Mouse (Mus musculus) inflammation-experienced regulatory T-cells, adult 6 months (primary cell): ENCODE data around the gene Zfp526. TPM values are rescaled to one million over a fixed set of nuclear protein-coding genes. Genes with fewer than 3 reads are reported as not detected.

Experiments
- ATAC-seq: one replicate; pipeline ENCODE4 v1.8.0; 2017
- polyA plus RNA-seq, 3 experiments: library from polyadenylated mRNA; unstranded; fragments of 100-300 nt; shearing (Covaris generic); gene quantifications; one replicate each; pipeline ENCODE4 v1.2.1; 2017

Zfp526 gene
- polyA plus RNA-seq, result 1 to 10 TPM; 2.2 to 4.0 (median 2.5) TPM

- peak; percentile 75 for ATAC-seq
Observed at GRCm38 (mm10) chr7:25221102-25221883, at the start of gene Zfp526. Zfp526 (plus strand) TSS chr7:25221425.

- ATAC-seq, result no peak
Observed at GRCm38 (mm10) chr7:25172669-25173068, 48.6 kb upstream of the Zfp526 start.

- no peak for ATAC-seq
Observed at GRCm38 (mm10) chr7:25174343-25174742, 46.9 kb upstream of the Zfp526 start.

- ATAC-seq, result no peak
Observed at GRCm38 (mm10) chr7:25178317-25178716, 42.9 kb upstream of the Zfp526 start.

GRCm38 (mm10) chr7:25178787-25179605 is 42.2 kb upstream of the Zfp526 start:
- no peak for ATAC-seq

- peak; percentile 60 for ATAC-seq
Observed at GRCm38 (mm10) chr7:25179606-25180161, 41.5 kb upstream of the Zfp526 start, which contains the start of gene Pou2f2. Pou2f2 (minus strand) TSS chr7:25179726.

GRCm38 (mm10) chr7:25180512-25180911 is 40.7 kb upstream of the Zfp526 start:
- ATAC-seq, result peak; percentile 16

GRCm38 (mm10) chr7:25181331-25181790 is 39.9 kb upstream of the Zfp526 start:
- ATAC-seq, result peak; percentile 30

- ATAC-seq, result no peak
Observed at GRCm38 (mm10) chr7:25181814-25182213, 39.4 kb upstream of the Zfp526 start.

- ATAC-seq, result no peak
Observed at GRCm38 (mm10) chr7:25184091-25184490, 37.1 kb upstream of the Zfp526 start.

GRCm38 (mm10) chr7:25187662-25188650 is 33.3 kb upstream of the Zfp526 start:
- peak; percentile 52 for ATAC-seq

- ATAC-seq, result no peak
Observed at GRCm38 (mm10) chr7:25190806-25191205, 30.4 kb upstream of the Zfp526 start.

GRCm38 (mm10) chr7:25192110-25192509 is 29.1 kb upstream of the Zfp526 start:
- ATAC-seq, result no peak

GRCm38 (mm10) chr7:25195148-25195547 is 26.1 kb upstream of the Zfp526 start:
- no peak for ATAC-seq

GRCm38 (mm10) chr7:25196107-25196506 is 25.1 kb upstream of the Zfp526 start:
- no peak for ATAC-seq

- ATAC-seq, result no peak
Observed at GRCm38 (mm10) chr7:25197384-25198018, 23.7 kb upstream of the Zfp526 start.

- ATAC-seq, result no peak
Observed at GRCm38 (mm10) chr7:25203624-25204023, 17.6 kb upstream of the Zfp526 start.

GRCm38 (mm10) chr7:25205355-25206093 is 15.7 kb upstream of the Zfp526 start:
- peak; percentile 91 for ATAC-seq

- peak; percentile 16 for ATAC-seq
Observed at GRCm38 (mm10) chr7:25206094-25206830, 15.0 kb upstream of the Zfp526 start.

GRCm38 (mm10) chr7:25209161-25209622 is 12.0 kb upstream of the Zfp526 start:
- ATAC-seq, result peak; percentile 63
